Mouse (Mus musculus) layer of hippocampus, postnatal 14 days (tissue): ENCODE data around the gene Vps29. TPM values are rescaled to one million over a fixed set of nuclear protein-coding genes. Genes with fewer than 3 reads are reported as not detected.

Source experiments
- DNase-seq, 2 experiments: peaks; one replicate each; pipeline ENCODE4 v3.0.0; 2021 to 2022; ENCODE audit warnings: low spot score in 2 of 2, mixed read lengths in 1 of 2
- total RNA-seq, 2 experiments: library from RNA; stranded (reverse); gene quantifications; 2 replicates each; pipeline ENCODE4 v1.2.3; 2021

The Vps29 gene
- total RNA-seq, 2 experiments from 2014 or later: 219 to 224 TPM

DNA sequence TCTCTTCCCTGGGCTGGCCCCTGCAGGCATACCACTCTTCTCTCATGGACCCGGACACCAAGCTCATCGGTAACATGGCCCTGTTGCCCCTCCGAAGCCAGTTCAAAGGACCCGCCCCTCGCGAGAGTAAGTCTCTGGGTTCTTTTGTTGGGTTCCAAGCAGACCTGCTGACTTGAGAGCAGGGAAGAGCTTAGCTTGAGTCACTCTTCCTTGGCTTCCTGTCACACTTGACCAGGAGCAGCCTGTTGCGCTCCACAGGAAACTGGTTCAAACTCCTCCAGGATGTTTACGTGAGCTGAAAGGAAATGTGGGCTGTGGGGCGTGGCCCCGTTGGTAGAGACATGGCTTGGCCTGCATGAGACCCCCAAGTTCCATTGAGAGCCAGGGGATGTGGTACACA lies 42.6 kb downstream of the Vps29 start:
- DNase-seq: no peak

DNA sequence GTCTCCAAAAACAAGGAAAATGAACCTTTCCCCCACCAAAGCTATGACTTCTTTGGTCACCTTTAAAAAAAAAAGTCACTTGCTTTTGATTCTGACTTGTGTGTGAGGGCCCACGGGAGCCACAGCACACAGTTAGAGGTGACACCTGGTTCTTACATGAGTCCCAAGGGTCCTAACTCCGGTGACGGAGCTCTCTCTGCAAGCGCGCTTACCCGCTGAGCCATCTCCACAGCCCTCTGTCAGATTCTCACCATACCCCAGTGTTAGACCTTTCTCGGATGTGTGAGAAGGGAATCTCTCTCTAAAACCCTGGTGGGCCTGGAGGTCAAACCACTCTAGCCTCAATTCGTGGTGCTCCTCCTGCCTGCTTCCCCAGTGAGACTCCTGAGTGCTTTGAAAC lies 43.3 kb downstream of the Vps29 start:
- no peak for DNase-seq

DNA sequence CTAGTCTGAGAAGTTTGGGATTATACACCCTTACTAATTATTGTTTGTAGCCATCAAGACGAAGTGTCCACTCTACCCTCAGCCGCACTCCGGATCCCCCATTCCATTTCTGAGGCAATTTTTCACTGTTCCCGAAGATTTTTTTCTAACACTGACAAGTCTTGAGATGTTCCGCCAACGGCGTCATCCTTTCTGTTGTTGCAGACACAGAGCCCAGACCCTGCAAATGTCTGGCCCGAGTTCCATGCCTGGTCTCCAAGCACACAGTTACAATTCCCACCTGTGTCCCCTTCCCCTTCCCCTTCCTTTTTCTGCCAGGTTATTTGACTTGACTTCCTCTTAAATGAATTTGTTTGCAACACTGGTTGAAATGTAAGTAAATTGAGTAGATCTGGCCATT lies 45.7 kb downstream of the Vps29 start:
- no peak for DNase-seq

DNA sequence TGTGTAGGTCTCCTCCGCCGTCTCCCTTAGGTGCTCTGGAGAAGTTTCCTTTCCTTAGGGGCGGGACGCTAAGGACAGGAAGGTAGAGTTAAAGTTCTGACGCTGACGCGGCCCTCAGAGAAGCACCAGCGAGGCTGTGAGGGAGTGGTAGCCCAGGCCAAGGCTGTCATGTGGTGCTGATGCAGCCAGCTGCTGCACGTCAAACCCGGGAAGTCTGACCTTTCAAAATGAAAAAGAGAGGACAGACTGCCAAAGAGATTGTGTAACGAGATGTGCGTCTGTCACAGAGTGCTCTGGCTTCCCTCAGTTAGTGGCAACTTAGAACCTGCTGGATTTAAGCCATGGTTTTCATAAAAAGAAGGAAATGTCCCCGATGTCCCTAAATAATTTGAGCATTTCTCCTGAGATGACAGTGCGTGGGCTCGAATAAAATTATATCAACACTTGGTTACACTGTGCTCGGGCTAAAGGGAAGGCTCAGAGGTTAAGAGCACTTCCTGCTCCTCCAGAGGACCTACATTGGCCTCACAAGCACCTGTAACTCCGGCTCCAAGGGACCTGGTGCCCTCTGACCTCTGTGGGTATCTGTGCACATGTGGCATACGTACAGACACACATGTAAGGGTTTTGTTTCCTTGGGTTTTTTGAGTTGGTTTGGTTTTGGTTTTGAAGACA lies 46.6 kb downstream of the Vps29 start:
- peak; percentile 34 to 55 for DNase-seq

DNA sequence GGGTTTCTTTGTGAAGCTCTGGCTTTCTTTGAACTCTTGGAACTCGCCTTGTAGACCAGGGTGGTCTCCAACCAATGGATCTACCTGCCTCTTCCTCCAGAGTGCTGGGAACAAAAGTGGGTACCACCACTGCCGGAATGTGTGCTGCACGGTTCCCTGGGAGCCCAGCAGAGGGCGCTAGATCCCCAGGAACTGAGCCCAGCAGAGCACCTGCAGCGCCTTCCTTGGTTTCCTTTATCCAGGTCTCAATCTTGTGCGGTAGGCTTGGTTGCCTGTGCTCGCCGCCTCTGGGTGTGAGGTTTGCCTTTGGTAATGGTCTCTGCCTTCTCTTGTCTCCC lies 47.1 kb downstream of the Vps29 start:
- peak; percentile 65 to 72 for DNase-seq

DNA sequence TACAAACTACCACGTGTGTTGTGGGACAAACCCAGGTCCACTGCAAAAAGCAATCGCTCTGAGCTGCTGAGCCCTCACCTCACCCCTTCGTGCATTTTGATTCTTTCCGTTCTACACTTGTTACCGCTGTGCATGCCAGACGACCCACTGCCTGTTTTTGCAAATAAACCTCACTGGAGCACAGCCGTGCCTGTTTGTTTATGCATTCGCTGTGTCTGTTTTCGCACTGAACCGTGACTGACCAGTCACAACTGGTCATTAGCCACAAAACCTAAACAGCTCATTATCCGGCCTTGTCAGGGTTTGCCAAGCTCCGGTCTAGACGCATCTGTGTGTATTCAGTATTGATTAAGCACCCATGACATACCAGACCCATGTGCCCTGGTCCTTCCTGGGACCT lies 48.0 kb downstream of the Vps29 start:
- DNase-seq: no peak

DNA sequence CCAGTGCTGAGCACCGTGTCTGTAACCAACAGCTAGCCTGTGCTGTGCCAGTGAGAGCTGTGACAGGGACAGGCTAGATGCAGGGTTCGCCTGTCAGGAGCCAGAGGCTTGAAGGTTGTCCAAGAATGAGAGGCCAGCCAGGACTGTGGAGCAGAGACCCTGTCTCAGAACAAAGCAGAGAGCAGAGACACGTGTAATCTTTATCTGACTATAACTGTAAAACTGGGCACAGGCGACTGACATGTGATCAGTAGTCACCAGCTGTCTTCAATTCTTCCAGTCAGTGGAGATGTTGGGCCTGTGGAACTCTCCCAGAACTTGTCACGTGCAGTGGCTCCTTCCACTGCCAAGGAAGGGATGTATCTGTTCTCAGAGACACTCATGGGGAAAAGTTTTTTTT lies 48.6 kb downstream of the Vps29 start:
- peak; percentile 44 to 68 for DNase-seq

DNA sequence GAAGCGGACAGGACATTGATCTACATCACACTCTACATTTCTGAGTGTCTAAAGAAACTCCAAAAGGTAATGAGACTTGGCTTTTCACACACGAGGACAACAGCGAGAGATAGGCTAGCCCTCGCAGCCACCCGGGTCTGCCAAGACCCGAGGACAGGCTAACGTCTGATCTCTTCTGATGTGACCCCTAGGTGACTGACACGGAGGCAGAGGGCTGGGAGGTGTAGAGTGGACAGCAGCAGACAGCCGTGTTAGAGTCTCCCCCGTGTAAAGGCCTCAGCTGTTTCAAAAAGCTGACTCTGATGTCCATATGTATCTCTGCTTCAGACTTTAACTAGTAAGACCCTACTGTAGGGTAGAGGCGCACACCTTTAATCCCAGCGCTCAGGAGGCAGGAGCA lies 49.2 kb downstream of the Vps29 start:
- DNase-seq: no peak

DNA sequence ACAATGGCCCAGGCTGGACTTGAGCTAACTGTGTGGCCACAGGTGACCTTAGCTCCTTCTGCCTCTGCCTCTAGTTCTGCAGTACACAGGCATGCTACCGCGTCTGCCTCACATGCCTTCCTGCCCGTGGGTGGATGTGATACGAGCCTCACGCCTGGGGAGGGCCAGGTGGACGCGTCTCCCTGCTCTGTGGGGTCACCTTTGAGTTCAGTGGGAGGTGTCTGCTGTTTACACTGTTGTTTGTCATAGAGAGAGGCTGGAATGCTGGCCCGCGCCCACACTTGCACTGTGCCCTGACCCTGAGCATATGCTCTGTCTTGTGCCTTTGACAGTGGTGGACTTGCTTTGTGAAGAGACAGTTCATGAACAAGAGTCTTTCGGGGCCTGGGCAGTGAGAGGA lies 51.4 kb downstream of the Vps29 start:
- no peak for DNase-seq

DNA sequence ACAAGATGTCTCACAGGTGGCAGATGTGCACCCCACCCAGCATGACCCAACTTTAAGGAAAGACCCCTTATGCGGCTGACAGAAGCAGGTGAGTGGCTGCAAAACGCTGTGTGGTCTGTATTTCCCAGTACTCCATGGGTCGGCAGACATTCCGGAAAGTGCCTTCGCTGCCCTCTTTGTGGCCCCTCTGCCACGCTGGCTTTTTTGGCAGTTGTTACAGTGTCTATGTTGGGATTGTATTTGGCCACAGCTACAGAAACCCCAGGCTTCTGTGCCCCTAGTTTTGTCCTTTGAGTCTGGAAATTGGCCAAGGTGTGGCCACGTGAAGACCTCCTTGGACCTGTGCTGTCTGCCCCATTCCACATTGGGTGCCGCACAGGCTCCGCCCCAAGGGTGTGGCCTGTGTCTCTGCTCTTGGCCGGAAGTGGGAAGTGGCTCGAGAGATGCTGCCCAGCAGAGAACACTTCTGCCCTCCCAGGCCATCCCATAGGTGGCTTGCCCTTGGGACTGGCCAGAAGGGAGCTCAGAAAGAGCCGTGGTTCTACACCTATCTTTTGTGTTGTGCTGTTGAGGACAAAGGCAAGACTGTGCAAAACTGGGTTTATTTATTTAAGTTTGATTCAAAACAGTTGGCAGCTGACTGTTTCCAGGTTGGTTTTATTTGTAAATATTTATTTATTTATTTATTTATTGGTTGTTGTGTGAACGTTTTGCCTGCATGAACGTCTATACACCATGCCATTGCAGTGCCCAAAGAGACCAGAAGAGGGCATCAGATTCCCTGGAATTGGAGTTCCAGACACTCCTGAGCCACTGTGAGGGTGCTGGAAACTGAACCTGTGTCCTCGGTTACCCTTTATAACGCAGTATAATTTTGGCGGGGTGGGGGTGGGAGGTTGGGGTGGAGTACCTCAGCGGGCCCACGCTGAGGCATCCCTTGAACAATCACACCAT lies 55.8 kb downstream of the Vps29 start:
- no peak for DNase-seq

DNA sequence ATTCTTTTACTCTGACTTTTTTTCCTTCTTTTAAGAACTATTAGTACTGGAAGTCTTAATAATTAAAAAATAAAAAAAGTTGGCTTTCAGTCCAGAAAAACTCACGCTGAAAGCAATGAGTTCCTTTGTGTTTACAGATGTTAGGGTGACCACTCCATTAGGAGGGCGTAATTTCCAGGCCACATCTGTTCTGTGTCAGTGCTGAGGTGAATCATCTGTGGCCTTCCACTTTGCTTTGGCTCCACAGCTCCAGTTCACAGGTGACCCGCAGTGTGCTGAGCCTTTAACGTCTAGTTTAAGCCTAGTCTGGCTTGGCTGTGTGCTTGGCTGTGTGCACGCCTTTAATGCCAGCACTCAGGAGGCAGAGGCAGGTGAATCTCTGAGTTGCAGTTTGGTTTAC lies 57.7 kb downstream of the Vps29 start:
- no peak for DNase-seq

DNA sequence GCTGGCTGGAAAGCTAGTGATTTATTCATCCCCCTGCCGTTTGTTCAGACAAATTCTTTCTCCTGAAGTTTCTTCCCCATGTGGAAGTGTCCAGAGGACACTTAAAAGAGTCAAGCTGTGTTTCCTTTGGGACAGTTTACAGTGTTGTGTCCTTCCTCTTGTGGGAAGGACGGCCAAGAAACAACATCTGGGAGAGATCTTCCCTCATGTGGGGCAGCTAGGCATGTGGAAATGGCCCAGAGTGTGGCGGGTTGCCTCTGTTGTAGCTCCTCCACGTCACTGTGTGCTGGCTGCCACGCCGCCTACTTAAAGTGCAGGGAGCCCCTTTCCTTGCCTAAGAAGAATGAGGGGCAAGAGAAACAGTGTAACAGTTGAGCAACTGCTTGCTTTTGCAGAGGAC lies 58.7 kb downstream of the Vps29 start:
- DNase-seq: no peak

DNA sequence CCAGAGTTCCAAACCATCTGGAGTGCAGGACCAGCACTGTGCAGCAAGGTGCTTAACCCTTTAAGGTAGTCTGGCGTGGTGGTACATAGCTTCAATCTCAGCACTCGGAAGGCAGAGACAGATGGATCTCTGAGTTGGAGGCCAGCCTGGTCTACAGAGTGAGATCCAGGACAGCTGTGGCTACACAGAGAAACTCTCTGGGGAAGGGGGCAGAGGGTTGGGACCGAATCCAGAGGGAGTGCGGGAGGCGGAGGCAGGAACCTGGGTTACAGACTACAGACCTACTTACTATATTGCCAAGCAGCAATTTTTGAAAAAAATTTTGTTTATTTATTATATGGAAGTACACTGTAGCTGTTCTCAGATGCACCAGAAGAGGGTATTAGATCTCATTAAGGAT lies 60.2 kb downstream of the Vps29 start:
- no peak for DNase-seq

Other genes starting within 250 kb of the Vps29 start
- 1 to 10 TPM in 1 of 2 experiments, under 1 TPM in 1; 0.74 to 2.2 TPM for gene Ccdc63, start 213.5 kb upstream of the Vps29 start, total RNA-seq
- 100 to 1,000 TPM; 198 to 200 TPM for gene Ppp1cc, start 196.1 kb upstream of the Vps29 start, total RNA-seq
- gene Hvcn1, start 147.6 kb upstream of the Vps29 start, total RNA-seq: 1 to 10 TPM; 3.4 to 5.0 TPM
- 10 to 100 TPM; 12.7 to 13.6 TPM for gene Tctn1, start 89.9 kb upstream of the Vps29 start, total RNA-seq
- 10 to 100 TPM; 34.8 to 35.3 TPM for gene Pptc7, start 70.0 kb upstream of the Vps29 start, total RNA-seq
- gene Rad9b, start 136 bp upstream of the Vps29 start, total RNA-seq: 1 to 10 TPM; 3.9 to 4.1 TPM
- 10 to 100 TPM; 26.8 to 27.2 TPM for gene Gpn3, start 17.5 kb downstream of the Vps29 start, total RNA-seq
- gene Fam216a, start 18.0 kb downstream of the Vps29 start, total RNA-seq: 10 to 100 TPM; 75.9 to 80.7 TPM
- gene Arpc3, start 37.5 kb downstream of the Vps29 start, total RNA-seq: 100 to 1,000 TPM; 300 to 318 TPM
- gene Anapc7, start 67.3 kb downstream of the Vps29 start, total RNA-seq: 10 to 100 TPM; 32.7 to 33.2 TPM
- gene Atp2a2, start 147.9 kb downstream of the Vps29 start, total RNA-seq: 100 to 1,000 TPM; 659 to 669 TPM